Mouse (Mus musculus) forebrain, embryonic 12.5 days (tissue): Measurements from ENCODE around the gene Def6. TPM values are rescaled to one million over a fixed set of nuclear protein-coding genes. Genes with fewer than 3 reads are reported as not detected.

Experiments
- ATAC-seq: fragments of 200-750 bp; cut with Nextera tagmentation; 2 replicates; pipeline ENCODE4 v1.8.0; 2017; ENCODE audit warnings: moderate TSS enrichment; ENCODE audit not compliant: low FRiP score
- H3K27ac ChIP-seq: fragments of 300-500 bp; sonication (generic); 2 replicates; pipeline ENCODE4 v1.5.1; 2016; ENCODE audit warnings: mild to moderate bottlenecking
- H3K27me3 ChIP-seq: fragments of 300-500 bp; sonication (generic); 2 replicates; pipeline ENCODE4 v1.6.1; 2016; ENCODE audit warnings: mild to moderate bottlenecking
- H3K36me3 ChIP-seq: fragments of 300-500 bp; sonication (generic); replicated peaks from 2 replicates; pipeline ENCODE4 v1.6.1; 2016; ENCODE audit warnings: mild to moderate bottlenecking
- H3K4me1 ChIP-seq: fragments of 300-500 bp; sonication (generic); 2 replicates; pipeline ENCODE4 v1.6.1; 2016
- H3K4me2 ChIP-seq: fragments of 300-500 bp; sonication (generic); 2 replicates; pipeline ENCODE4 v1.6.1; 2016; ENCODE audit warnings: mild to moderate bottlenecking, moderate library complexity
- H3K4me3 ChIP-seq: fragments of 300-500 bp; sonication (generic); replicated peaks from 2 replicates; pipeline ENCODE4 v1.5.1; 2016; ENCODE audit warnings: mild to moderate bottlenecking
- H3K9ac ChIP-seq: fragments of 300-500 bp; sonication (generic); 2 replicates; pipeline ENCODE4 v1.6.1; 2016; ENCODE audit warnings: mild to moderate bottlenecking
- H3K9me3 ChIP-seq: fragments of 300-500 bp; sonication (generic); 2 replicates; pipeline ENCODE4 v1.6.1; 2016
- WGBS: fragments of 180-500 bp; shearing (Covaris S2); methylation state at CpG from one replicate; pipeline ENCODE4 v1.1.7; 2016; 5-methylcytosine and 5-hydroxymethylcytosine counted together
- polyA plus RNA-seq: library from polyadenylated mRNA; unstranded; fragments of >200 nt; fragmentation: Nextera tagmentation; extraction: Ambion mirVana; gene quantifications from 2 replicates; pipeline ENCODE4 v1.2.1, GENCODE M21; 2016

The Def6 gene
- polyA plus RNA-seq, 1 experiment from 2014 or later: 4.4 TPM

DNA sequence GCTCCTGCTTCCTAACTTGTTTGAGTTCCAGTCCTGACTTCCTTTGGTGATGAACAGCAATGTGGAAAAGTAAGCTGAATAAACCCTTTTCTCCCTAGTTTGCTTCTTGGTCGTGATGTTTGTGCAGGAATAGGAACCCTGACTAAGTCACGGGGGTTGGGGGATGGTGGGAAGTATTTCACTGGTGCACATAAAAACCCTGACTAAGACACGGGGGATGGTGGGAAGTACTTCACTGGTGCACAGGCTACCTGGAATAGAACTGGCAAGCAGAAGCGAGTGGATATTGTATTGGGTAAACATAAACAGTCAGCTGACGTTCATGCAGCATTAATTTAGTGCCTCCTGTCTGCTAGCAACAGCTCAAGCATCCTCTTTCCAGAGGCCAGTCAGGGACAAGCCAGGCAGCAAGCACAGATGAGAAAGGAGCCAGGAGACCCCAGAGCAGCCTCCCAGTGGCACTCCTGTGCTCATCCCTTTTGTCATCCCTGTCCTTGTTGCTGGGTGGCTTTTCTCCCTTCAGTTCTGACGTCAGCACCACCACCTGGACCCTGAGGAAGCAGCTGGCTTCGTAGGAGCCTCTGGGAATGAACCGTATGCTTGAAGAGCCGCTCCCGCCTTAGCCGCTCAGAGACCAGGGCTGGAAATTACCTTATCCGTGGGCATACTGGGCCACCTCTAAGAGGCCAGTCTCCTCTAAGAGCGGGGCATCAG lies 55.8 kb downstream of the Def6 start:
- no peak for ATAC-seq
- no peaks in the 10 kb centered on the region for H3K27me3 ChIP-seq
- H3K9me3 ChIP-seq: no peaks in the 10 kb centered on the region
- no peaks in the 10 kb centered on the region for H3K36me3 ChIP-seq
- no peak overlapping the region for H3K27ac ChIP-seq
- no peak overlapping the region for H3K4me3 ChIP-seq
- H3K4me1 ChIP-seq: peaks cover 4% of the 10 kb centered on the region; the same call in 1 of the 2 replicates
- no peak overlapping the region for H3K4me2 ChIP-seq
- no peak overlapping the region for H3K9ac ChIP-seq
- WGBS: 70% methylated on average over 13 of the region's 13 CpGs

DNA sequence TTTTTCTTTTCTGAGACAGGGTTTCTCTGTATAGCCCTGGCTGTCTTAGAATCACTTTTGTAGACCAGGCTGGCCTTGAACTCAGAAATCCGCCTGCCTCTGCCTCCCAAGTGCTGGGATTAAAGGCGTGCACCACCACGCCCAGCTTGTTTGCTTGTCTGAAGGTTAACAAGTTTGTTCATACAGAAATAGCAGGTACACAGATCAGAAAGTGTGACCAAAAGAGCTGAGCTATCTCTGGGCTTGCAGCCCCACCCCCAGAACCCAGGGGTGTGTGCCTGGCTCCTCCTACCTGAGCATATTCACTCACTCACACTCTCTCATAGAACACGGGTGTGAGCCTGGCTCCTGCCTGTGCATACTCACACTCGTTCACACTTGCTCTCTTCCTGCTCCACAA lies 59.7 kb downstream of the Def6 start:
- Histone ChIP-seq H3K9me3 (no peaks in the 10 kb centered on the region), H3K4me3 (no peak overlapping the region), H3K27ac (no peak overlapping the region), H3K36me3 (no peaks in the 10 kb centered on the region), H3K27me3 (no peaks in the 10 kb centered on the region), H3K4me1 (peaks cover 4% of the 10 kb centered on the region; the same call in 1 of the 2 replicates), H3K4me2 (no peak overlapping the region), H3K9ac (no peak overlapping the region)
- no peak for ATAC-seq
- 88% methylated on average over 5 of the region's 5 CpGs for WGBS

DNA sequence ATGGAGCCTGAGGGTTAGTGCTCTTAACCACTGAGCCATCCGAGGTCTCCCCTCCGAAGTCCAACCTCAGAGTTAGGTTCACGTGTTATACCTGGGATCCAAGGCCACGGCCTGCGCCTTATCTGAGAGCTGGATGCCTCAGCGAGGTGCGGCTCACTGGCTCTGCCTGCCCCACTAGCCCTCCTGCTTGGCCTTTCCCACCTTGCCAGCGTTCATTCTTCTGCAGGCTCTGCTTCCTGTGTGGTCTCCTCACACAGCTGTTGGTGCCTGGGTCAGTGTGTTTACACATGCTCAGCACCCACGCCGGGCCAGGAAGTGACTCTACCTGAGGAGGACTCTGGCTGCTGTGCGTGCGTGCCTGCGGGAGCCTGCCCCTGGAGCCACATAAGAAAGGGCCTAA lies 62.6 kb downstream of the Def6 start:
- Histone ChIP-seq H3K4me1 (no peaks in the 10 kb centered on the region), H3K27me3 (no peaks in the 10 kb centered on the region), H3K9ac (no peak overlapping the region), H3K27ac (no peak overlapping the region), H3K4me2 (no peak overlapping the region), H3K4me3 (no peak overlapping the region), H3K36me3 (no peaks in the 10 kb centered on the region), H3K9me3 (no peaks in the 10 kb centered on the region)
- ATAC-seq: no peak
- 86% methylated on average over 13 of the region's 13 CpGs for WGBS

DNA sequence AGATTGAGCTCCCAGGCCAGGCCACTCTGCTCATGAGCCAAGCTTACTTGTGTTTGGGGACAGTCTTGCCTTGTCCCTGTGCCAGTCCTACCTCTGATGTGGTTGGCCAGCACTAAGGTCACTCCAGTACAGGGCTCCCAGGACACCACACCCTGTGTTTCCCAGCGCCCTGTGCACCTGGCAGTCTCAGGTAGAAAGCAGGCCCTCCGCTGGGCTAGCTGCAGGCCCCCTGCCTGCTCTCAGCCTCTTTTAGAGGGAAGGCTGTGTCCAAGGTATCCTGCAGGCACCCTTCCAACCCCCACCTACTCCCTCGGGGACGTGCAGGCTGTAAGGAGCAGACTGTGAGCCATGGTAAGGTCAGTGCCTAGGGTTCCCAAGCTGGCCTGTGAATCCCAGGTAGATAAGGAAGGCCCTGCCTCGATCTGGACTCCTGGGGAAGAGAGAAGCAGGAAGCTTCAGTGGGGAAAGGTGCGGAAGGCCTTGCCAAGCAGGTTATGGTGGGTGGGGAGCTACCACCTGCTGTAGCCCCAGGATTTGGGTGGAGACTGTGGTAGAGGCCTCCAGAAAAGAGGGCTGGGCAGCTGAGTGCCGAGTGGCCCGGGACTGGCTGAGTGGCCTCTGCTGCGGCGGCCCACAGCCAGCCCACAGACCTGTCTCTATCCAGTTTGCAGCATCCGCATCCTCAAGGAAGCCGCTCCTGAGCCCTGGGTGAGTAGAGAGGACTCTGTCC lies 64.1 kb downstream of the Def6 start:
- ATAC-seq: no peak
- Histone ChIP-seq H3K27me3 (no peaks in the 10 kb centered on the region), H3K9ac (no peak overlapping the region), H3K27ac (no peak overlapping the region), H3K4me1 (no peaks in the 10 kb centered on the region), H3K4me3 (no peak overlapping the region), H3K9me3 (no peaks in the 10 kb centered on the region), H3K36me3 (no peaks in the 10 kb centered on the region), H3K4me2 (no peak overlapping the region)
- WGBS: 82% methylated on average over 12 of the region's 12 CpGs

DNA sequence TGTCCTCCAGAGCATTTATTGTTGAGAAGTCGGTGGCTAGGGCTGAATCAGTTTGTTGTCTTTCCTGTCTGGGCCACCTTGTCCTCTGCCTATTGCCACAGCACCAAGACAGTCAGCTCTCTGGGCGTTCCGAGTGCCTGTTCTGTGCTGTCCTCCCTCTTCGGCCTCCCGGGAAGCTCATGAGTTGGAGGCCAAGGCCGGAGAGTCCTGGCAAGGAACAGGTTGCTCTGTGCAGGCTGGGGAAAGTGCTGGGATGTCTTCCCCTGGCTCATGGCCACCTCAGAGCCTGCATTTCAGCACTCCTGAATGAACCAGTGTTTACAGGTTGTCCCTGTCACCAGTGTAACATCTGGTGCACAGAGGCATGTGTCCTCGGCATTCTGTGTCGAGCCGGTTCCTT lies 64.7 kb downstream of the Def6 start:
- ATAC-seq: no peak
- Histone ChIP-seq H3K9me3 (no peaks in the 10 kb centered on the region), H3K4me3 (no peak overlapping the region), H3K27me3 (no peaks in the 10 kb centered on the region), H3K36me3 (no peaks in the 10 kb centered on the region), H3K4me1 (no peaks in the 10 kb centered on the region), H3K9ac (no peak overlapping the region), H3K4me2 (no peak overlapping the region), H3K27ac (no peak overlapping the region)
- WGBS: 87% methylated on average over 9 of the region's 9 CpGs

DNA sequence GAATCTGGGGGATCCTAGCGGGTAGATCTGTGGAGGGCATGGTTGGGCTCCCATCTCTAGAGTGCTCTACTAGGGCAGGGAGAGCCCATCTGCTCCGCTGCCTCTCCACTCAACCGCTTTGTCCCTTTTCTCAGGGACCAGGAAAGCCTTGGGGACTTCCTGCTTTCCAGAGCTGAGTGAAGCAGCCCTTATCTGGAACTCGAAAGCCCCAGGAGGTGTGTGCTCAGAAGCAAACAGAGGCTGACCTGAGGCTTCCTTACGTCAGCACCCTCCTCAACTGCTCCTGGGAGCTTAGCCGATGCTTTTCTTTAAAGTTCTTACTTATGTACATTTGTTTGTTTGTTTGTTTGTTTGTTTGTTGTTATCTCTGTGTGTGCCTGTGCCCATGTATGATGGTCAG lies 65.3 kb downstream of the Def6 start:
- Histone ChIP-seq H3K4me3 (no peak overlapping the region), H3K4me2 (no peak overlapping the region), H3K27me3 (no peaks in the 10 kb centered on the region), H3K9ac (no peak overlapping the region), H3K36me3 (no peaks in the 10 kb centered on the region), H3K4me1 (no peaks in the 10 kb centered on the region), H3K9me3 (no peaks in the 10 kb centered on the region), H3K27ac (no peak overlapping the region)
- WGBS: 90% methylated on average over 6 of the region's 6 CpGs
- ATAC-seq: no peak

DNA sequence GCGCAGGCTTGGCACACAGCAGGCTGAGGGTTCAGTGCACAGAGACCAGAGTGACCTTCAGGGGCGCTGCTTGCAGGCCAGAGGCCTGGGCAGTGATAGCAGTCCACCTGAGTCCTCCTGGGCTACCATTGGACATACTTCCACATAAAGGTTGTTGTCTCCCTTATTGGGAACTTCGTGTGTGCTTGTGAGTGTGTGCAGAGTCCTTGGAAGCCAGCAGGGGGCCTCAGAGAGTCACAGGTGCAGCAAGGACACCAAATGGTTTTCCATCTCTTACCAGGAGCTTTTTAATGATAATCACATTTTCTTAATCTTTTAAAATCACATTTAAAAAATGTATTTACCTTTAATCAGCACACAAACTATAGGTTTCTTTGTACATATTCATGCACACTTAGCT lies 67.2 kb downstream of the Def6 start:
- Histone ChIP-seq H3K9me3 (no peaks in the 10 kb centered on the region), H3K27ac (no peak overlapping the region), H3K9ac (no peak overlapping the region), H3K4me3 (no peak overlapping the region), H3K27me3 (no peaks in the 10 kb centered on the region), H3K4me2 (no peak overlapping the region), H3K36me3 (no peaks in the 10 kb centered on the region), H3K4me1 (peaks cover 8% of the 10 kb centered on the region)
- ATAC-seq: no peak
- 89% methylated on average over 3 of the region's 3 CpGs for WGBS

DNA sequence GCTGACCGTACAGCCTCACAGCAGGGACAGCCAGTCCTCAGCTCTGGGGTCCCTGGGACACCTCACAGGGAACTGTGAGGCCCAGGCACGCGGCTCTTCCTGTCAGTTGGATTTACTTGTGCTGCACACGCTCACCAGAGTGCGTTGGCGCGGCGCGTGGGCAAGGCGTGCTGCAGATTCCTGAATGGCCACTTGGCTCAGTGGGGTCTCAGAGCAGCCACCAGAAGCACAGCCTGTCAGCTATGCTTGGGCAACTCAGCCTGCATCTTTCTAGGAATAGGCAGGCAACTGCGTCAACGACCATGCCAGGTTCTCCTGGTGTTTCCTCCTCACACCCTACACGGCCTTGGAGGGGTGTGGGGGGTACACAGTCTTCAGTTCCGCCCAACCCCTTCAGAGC lies 69.6 kb downstream of the Def6 start:
- H3K9ac ChIP-seq: no peak overlapping the region
- no peak overlapping the region for H3K27ac ChIP-seq
- WGBS: 87% methylated on average over 14 of the region's 14 CpGs

DNA sequence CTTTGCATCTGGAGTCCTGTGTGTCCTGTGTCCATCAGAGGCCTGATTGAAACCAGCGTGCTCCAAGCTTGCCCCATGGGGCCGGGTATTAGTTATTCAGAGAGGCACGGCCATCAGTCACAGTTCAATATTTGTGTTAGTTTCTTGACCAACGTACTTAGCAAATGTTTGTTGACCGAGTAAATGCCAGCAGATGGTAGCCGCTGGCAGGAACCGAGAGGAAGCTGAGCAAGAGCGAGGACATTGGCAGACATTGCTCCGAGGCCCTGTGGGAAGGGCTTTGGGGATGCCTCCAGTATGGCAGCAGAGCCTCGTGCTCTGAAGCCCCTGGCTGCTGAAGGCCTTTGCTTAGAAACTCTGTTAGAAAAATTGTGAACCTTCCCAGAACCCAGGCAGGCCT lies 70.1 kb downstream of the Def6 start:
- Histone ChIP-seq H3K4me3 (no peak overlapping the region), H3K36me3 (no peaks in the 10 kb centered on the region), H3K4me2 (no peak overlapping the region), H3K9me3 (no peaks in the 10 kb centered on the region), H3K27ac (no peak overlapping the region), H3K27me3 (no peaks in the 10 kb centered on the region), H3K9ac (no peak overlapping the region), H3K4me1 (peaks cover 22% of the 10 kb centered on the region)
- no peak for ATAC-seq
- 81% methylated on average over 10 of the region's 10 CpGs for WGBS

More for the DNA sequence above, 69.6 kb downstream of the Def6 start:
- no peak for ATAC-seq
- no peaks in the 10 kb centered on the region for H3K36me3 ChIP-seq
- no peaks in the 10 kb centered on the region for H3K9me3 ChIP-seq
- H3K4me1 ChIP-seq: peaks cover 22% of the 10 kb centered on the region
- no peak overlapping the region for H3K4me2 ChIP-seq
- H3K27me3 ChIP-seq: no peaks in the 10 kb centered on the region
- H3K4me3 ChIP-seq: no peak overlapping the region

DNA sequence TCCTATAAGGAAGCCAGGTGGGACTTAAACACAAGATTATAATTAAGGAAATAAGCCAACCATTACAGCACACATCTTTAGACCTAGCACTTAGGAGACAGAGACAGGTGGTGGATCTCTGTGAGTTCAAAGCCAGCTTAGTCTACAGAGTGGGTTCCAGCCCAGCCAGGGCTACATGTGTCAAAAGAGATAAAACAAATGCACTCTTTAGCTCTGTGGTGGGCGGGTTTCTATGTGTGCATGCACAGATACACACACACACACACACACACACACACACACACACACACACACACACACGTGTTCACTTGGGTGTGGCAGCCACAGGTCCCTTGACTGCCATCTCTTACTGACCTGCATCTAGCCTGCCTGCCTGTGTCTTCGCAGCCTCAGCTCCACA lies 70.6 kb downstream of the Def6 start:
- H3K9ac ChIP-seq: no peak overlapping the region
- peaks cover 22% of the 10 kb centered on the region for H3K4me1 ChIP-seq
- H3K27me3 ChIP-seq: no peaks in the 10 kb centered on the region
- no peak overlapping the region for H3K4me2 ChIP-seq
- no peak for ATAC-seq
- H3K27ac ChIP-seq: no peak overlapping the region
- no peaks in the 10 kb centered on the region for H3K36me3 ChIP-seq
- WGBS: 88% methylated on average over 3 of the region's 3 CpGs
- no peak overlapping the region for H3K4me3 ChIP-seq
- no peaks in the 10 kb centered on the region for H3K9me3 ChIP-seq

Other genes starting within 250 kb of the Def6 start
- 1.1 and 1.6 TPM in 2 replicates for gene Tcp11, start 127.1 kb upstream of the Def6 start, polyA plus RNA-seq
- gene Scube3, start 65.6 kb upstream of the Def6 start, polyA plus RNA-seq: 6.9 and 7.0 TPM in 2 replicates
- gene Zfp523, start 30.6 kb upstream of the Def6 start, polyA plus RNA-seq: 43.6 and 44.7 TPM in 2 replicates
- gene Ppard, start 24.9 kb downstream of the Def6 start, polyA plus RNA-seq: 1.4 and 1.6 TPM in 2 replicates
- gene Fance, start 105.7 kb downstream of the Def6 start, polyA plus RNA-seq: 25.9 and 26.0 TPM in 2 replicates
- gene Rpl10a, start 120.7 kb downstream of the Def6 start, polyA plus RNA-seq: 370 and 384 TPM in 2 replicates
- gene Tead3, start 143.0 kb downstream of the Def6 start, polyA plus RNA-seq: 4.2 and 5.1 TPM in 2 replicates
- gene Tulp1, start 157.4 kb downstream of the Def6 start, polyA plus RNA-seq: 3.5 and 4.0 TPM in 2 replicates